Mouse (Mus musculus) heart, adult 2 months (tissue): ENCODE results near the gene Wdr47. TPM values are rescaled to one million over a fixed set of nuclear protein-coding genes. Genes with fewer than 3 reads are reported as not detected.

Experiments
- DNase-seq, 2 experiments: peaks; one replicate each; pipeline ENCODE4 v3.0.0; 2021
- H3K27ac ChIP-seq: fragments of 200-600 bp; 2 replicates; pipeline ENCODE4 v1.8.1; 2022
- H3K27me3 ChIP-seq: fragments of 200-500 bp; 2 replicates; pipeline ENCODE4 v1.6.1; 2012; ENCODE audit warnings: mild to moderate bottlenecking, low read length, inconsistent platforms, mixed read lengths; ENCODE audit not compliant: control insufficient read depth, insufficient read depth
- H3K36me3 ChIP-seq: fragments of 200-500 bp; 2 replicates; pipeline ENCODE4 v1.6.1; 2012; ENCODE audit warnings: low read length, inconsistent platforms; ENCODE audit not compliant: control insufficient read depth, insufficient read depth
- H3K4me1 ChIP-seq: fragments of 200-500 bp; 2 replicates; pipeline ENCODE4 v1.6.1; 2011; ENCODE audit warnings: low read length; ENCODE audit not compliant: control insufficient read depth, insufficient read depth
- H3K4me3 ChIP-seq: fragments of 200-600 bp; 2 replicates; pipeline ENCODE4 v1.8.1; 2022
- H3K79me2 ChIP-seq: fragments of 200-500 bp; replicated peaks from 2 replicates; pipeline ENCODE4 v1.6.1; 2012; ENCODE audit warnings: mild to moderate bottlenecking, inconsistent platforms, low read length, moderate library complexity, mixed read lengths; ENCODE audit not compliant: control insufficient read depth, insufficient read depth
- H3K9ac ChIP-seq: fragments of 200-500 bp; 2 replicates; pipeline ENCODE4 v1.6.1; 2012; ENCODE audit warnings: low read depth, mild to moderate bottlenecking, control low read depth, inconsistent platforms, low read length, mixed read lengths
- CTCF ChIP-seq: fragments of 200-600 bp; IDR thresholded peaks from 2 replicates; pipeline ENCODE4 v1.8.1; 2022; ENCODE audit warnings: antibody characterized with exemption, mild to moderate bottlenecking, moderate library complexity
- EP300 ChIP-seq: fragments of 200-500 bp; IDR thresholded peaks from 2 replicates; pipeline ENCODE4 v1.6.1; 2011; ENCODE audit warnings: low read depth, low read length, control low read depth; ENCODE audit not compliant: insufficient read depth
- POLR2A ChIP-seq: fragments of 200-500 bp; IDR thresholded peaks from 2 replicates; pipeline ENCODE4 v1.6.1; 2011; ENCODE audit warnings: mild to moderate bottlenecking, low read depth, low read length, control low read depth; ENCODE audit not compliant: insufficient read depth
- WGBS: fragments of 180-500 bp; shearing (Covaris S2); methylation state at CpG from one replicate; pipeline ENCODE4 v1.1.7; 2018; 5-methylcytosine and 5-hydroxymethylcytosine counted together
- intact Hi-C: fragments of 180-260 bp; cut with DNase I; formaldehyde crosslinking; loops from one replicate; pipeline ENCODE4 v1.15.1; 2025
- long read RNA-seq: library from polyadenylated mRNA; stranded (forward); transcript quantifications from one replicate; pipeline ENCODE4 v2.0.0, GENCODE M21; 2021
- polyA plus RNA-seq: library from polyadenylated mRNA; depleted of rRNA; stranded (reverse); fragments of >200 nt; gene quantifications from 2 replicates; pipeline ENCODE4 v1.2.3, GENCODE M21; 2012; rRNA removed
- total RNA-seq, 2 experiments: library from RNA; stranded (reverse); gene quantifications; 2 replicates each; pipeline ENCODE4 v1.2.3; 2021

The Wdr47 gene
- total RNA-seq (1 to 10 TPM; 8.2 to 9.2 TPM), polyA plus RNA-seq (3.7 and 7.0 TPM in 2 replicates)
- long read RNA-seq, full-length matches to known transcripts: 2 of 6 reads
- long read RNA-seq, partial matches to known transcripts: 1 of 6 reads
- long read RNA-seq, other reads (novel, unspliced or antisense): 3 of 6 reads

GRCm38 (mm10) chr3:108590786-108591529, at the start of gene Wdr47:
Gene Wdr47, plus strand, starts transcription at chr3:108591279.
- peak within 1 kb of the TSS; percentile 97 for H3K4me3 ChIP-seq
- H3K27me3 ChIP-seq: no peaks in the 10 kb centered on the region
- 4% methylated on average over 44 of the region's 44 CpGs for WGBS
- H3K9ac ChIP-seq: peak within 1 kb of the TSS; percentile 86
- DNase-seq: peak; percentile 96 to 97
- no peak for TF ChIP-seq EP300
- TF ChIP-seq CTCF: peak; percentile 45
- TF ChIP-seq POLR2A: peak; percentile 63
- H3K79me2 ChIP-seq: no peaks in the 10 kb centered on the region
- H3K36me3 ChIP-seq: no peaks in the 10 kb centered on the region
- no peaks in the 10 kb centered on the region for H3K4me1 ChIP-seq
- H3K27ac ChIP-seq: peak within 1 kb of the TSS; percentile 84
- intact Hi-C loops: loop anchor here (1.0 to 5.0 kb wide), 3 partner anchors 20 to 61 kb away; partner anchors contain the start of genes Clcc1, Taf13 and Tmem167b

GRCm38 (mm10) chr3:108542299-108542698, 48.8 kb upstream of the Wdr47 start:
- TF ChIP-seq EP300 (no peak), CTCF (no peak), POLR2A (no peak)
- H3K36me3 ChIP-seq: no peaks in the 10 kb centered on the region
- DNase-seq: no peak
- H3K79me2 ChIP-seq: no peaks in the 10 kb centered on the region
- H3K27me3 ChIP-seq: no peaks in the 10 kb centered on the region
- intact Hi-C loops: no loop called here
- H3K4me3 ChIP-seq: no peak overlapping the region
- 78% methylated on average over 11 of the region's 11 CpGs for WGBS
- H3K27ac ChIP-seq: no peak overlapping the region
- peaks cover 1% of the 10 kb centered on the region; the same call in 1 of the 2 replicates for H3K4me1 ChIP-seq
- no peak overlapping the region for H3K9ac ChIP-seq

- intact Hi-C loops: no loop called here
- H3K36me3 ChIP-seq: no peaks in the 10 kb centered on the region; the same call in 1 of the 2 replicates
- no peaks in the 10 kb centered on the region for H3K79me2 ChIP-seq
- H3K9ac ChIP-seq: peak overlapping the region; percentile 99
- TF ChIP-seq CTCF (no peak), EP300 (no peak), POLR2A (no peak)
- peak overlapping the region; percentile 88 for H3K4me3 ChIP-seq
- 0% methylated on average over 36 of the region's 42 CpGs for WGBS
- H3K4me1 ChIP-seq: no peaks in the 10 kb centered on the region
- peak overlapping the region; percentile 89 for H3K27ac ChIP-seq
- no peak for DNase-seq
- H3K27me3 ChIP-seq: no peaks in the 10 kb centered on the region
Observed at GRCm38 (mm10) chr3:108554111-108554561, 36.9 kb upstream of the Wdr47 start.

- peak overlapping the region; percentile 99 for H3K9ac ChIP-seq
- peak; percentile 91 to 92 for DNase-seq
- H3K4me1 ChIP-seq: no peaks in the 10 kb centered on the region
- peak overlapping the region; percentile 88 for H3K4me3 ChIP-seq
- no peaks in the 10 kb centered on the region; the same call in 1 of the 2 replicates for H3K36me3 ChIP-seq
- intact Hi-C loops: no loop called here
- H3K27me3 ChIP-seq: no peaks in the 10 kb centered on the region
- H3K27ac ChIP-seq: peak overlapping the region; percentile 89
- WGBS: 16% methylated on average over 22 of the region's 22 CpGs
- TF ChIP-seq POLR2A (peak; percentile 100), EP300 (peak; percentile 96), CTCF (peak; percentile 96)
- H3K79me2 ChIP-seq: no peaks in the 10 kb centered on the region
Observed at GRCm38 (mm10) chr3:108554587-108555312, 36.3 kb upstream of the Wdr47 start.

GRCm38 (mm10) chr3:108557888-108558287, 33.2 kb upstream of the Wdr47 start:
- peaks cover 3% of the 10 kb centered on the region for H3K4me1 ChIP-seq
- no peak overlapping the region for H3K9ac ChIP-seq
- no peak for TF ChIP-seq EP300
- TF ChIP-seq POLR2A: no peak
- TF ChIP-seq CTCF: no peak
- no peaks in the 10 kb centered on the region for H3K27me3 ChIP-seq
- H3K4me3 ChIP-seq: no peak overlapping the region
- 92% methylated on average over 4 of the region's 4 CpGs for WGBS
- intact Hi-C loops: no loop called here
- no peaks in the 10 kb centered on the region; the same call in 1 of the 2 replicates for H3K79me2 ChIP-seq
- DNase-seq: no peak
- peaks cover 3% of the 10 kb centered on the region for H3K36me3 ChIP-seq
- H3K27ac ChIP-seq: no peak overlapping the region
